Mouse (Mus musculus) neural tube, embryonic 15.5 days (tissue): Measurements from ENCODE around the gene Myrfl. TPM values are rescaled to one million over a fixed set of nuclear protein-coding genes. Genes with fewer than 3 reads are reported as not detected.

Experiments
- ATAC-seq: fragments of 200-750 bp; cut with Nextera tagmentation; 2 replicates; pipeline ENCODE4 v1.8.0; 2017; ENCODE audit warnings: mild to moderate bottlenecking, moderate TSS enrichment, moderate library complexity; ENCODE audit not compliant: low FRiP score
- H3K27ac ChIP-seq: fragments of 300-500 bp; sonication (generic); replicated peaks from 2 replicates; pipeline ENCODE4 v1.5.1; 2015; ENCODE audit warnings: mild to moderate bottlenecking, inconsistent platforms
- H3K27me3 ChIP-seq: fragments of 300-500 bp; sonication (generic); replicated peaks from 2 replicates; pipeline ENCODE4 v1.6.1; 2015; ENCODE audit warnings: inconsistent platforms
- H3K36me3 ChIP-seq: fragments of 300-500 bp; sonication (generic); 2 replicates; pipeline ENCODE4 v1.6.1; 2015; ENCODE audit warnings: inconsistent platforms
- H3K4me1 ChIP-seq: fragments of 300-500 bp; sonication (generic); 2 replicates; pipeline ENCODE4 v1.6.1; 2015; ENCODE audit warnings: inconsistent platforms
- H3K4me2 ChIP-seq: fragments of 300-500 bp; sonication (generic); 2 replicates; pipeline ENCODE4 v1.6.1; 2015; ENCODE audit warnings: inconsistent platforms, mild to moderate bottlenecking, moderate library complexity
- H3K4me3 ChIP-seq: fragments of 300-500 bp; sonication (generic); replicated peaks from 2 replicates; pipeline ENCODE4 v1.5.1; 2015; ENCODE audit warnings: mild to moderate bottlenecking, inconsistent platforms
- H3K9ac ChIP-seq: fragments of 300-500 bp; sonication (generic); replicated peaks from 2 replicates; pipeline ENCODE4 v1.6.1; 2015; ENCODE audit warnings: mild to moderate bottlenecking, inconsistent platforms
- H3K9me3 ChIP-seq: fragments of 300-500 bp; sonication (generic); replicated peaks from 2 replicates; pipeline ENCODE4 v1.6.1; 2016; ENCODE audit warnings: inconsistent platforms
- WGBS: fragments of 180-500 bp; shearing (Covaris S2); methylation state at CpG from one replicate; pipeline ENCODE4 v1.1.7; 2015; ENCODE audit warnings: mixed read lengths; 5-methylcytosine and 5-hydroxymethylcytosine counted together
- polyA plus RNA-seq: library from polyadenylated mRNA; unstranded; fragments of >200 nt; fragmentation: Nextera tagmentation; extraction: Ambion mirVana; gene quantifications from 2 replicates; pipeline ENCODE4 v1.2.1, GENCODE M21; 2015

Gene Myrfl
- polyA plus RNA-seq, 1 experiment from 2014 or later, result not detected

GRCm38 (mm10) chr10:116923651-116924495 is 27.2 kb upstream of the Myrfl start:
- Histone ChIP-seq H3K4me2 (no peak overlapping the region), H3K27ac (no peak overlapping the region), H3K36me3 (peaks cover 44% of the 10 kb centered on the region), H3K9me3 (no peaks in the 10 kb centered on the region), H3K27me3 (no peaks in the 10 kb centered on the region), H3K4me1 (no peaks in the 10 kb centered on the region), H3K4me3 (no peak overlapping the region), H3K9ac (no peak overlapping the region)
- WGBS, result 93% methylated on average over 19 of the region's 19 CpGs
- no peak for ATAC-seq

DNA sequence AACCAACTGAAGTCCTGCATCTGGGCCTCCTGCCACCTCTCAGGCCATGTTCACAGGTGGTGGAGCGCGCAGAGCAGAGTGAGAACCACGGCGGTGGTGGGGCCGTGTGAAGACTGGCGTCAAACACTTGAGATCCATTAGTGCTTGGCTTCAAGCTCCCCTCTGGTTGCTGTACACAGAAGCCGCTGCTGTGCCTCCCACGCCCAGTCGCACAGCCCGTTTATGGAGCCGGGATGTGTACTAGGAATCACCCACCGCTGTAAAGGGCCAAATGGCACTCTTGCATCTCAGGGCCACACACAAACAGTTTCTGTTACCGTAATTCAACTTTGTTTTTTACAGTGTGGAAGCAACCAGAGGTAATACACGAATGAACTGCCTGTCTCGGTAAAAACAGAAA is 25.4 kb upstream of the Myrfl start:
- no peak for ATAC-seq
- Histone ChIP-seq H3K36me3 (peaks cover 45% of the 10 kb centered on the region), H3K4me2 (no peak overlapping the region), H3K9me3 (no peaks in the 10 kb centered on the region), H3K9ac (no peak overlapping the region), H3K27me3 (no peaks in the 10 kb centered on the region), H3K4me1 (no peaks in the 10 kb centered on the region), H3K27ac (no peak overlapping the region), H3K4me3 (no peak overlapping the region)
- 90% methylated on average over 15 of the region's 15 CpGs for WGBS

DNA sequence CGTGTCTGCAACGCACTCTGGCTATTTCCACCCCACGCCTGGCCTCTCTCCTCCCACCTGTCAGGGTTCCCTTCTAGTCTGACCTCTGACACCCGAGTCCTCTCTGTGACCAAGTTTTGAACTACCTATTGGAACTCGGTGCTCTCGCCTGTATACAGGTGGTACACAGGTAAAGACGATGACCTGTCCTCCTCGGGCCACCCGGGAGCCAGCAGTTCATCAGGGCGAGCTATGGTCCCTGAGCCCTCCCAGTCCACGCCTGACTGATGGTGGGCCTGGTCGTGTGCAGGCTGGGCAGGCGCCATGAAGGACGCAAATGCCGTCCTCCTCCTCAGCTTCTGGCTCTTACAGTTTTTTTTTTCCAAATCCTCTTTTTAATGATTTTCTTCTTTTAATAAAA is 24.7 kb upstream of the Myrfl start:
- Histone ChIP-seq H3K27me3 (no peaks in the 10 kb centered on the region), H3K9me3 (no peaks in the 10 kb centered on the region), H3K4me1 (no peaks in the 10 kb centered on the region), H3K9ac (no peak overlapping the region), H3K36me3 (peaks cover 37% of the 10 kb centered on the region), H3K4me3 (no peak overlapping the region), H3K4me2 (no peak overlapping the region), H3K27ac (no peak overlapping the region)
- 92% methylated on average over 15 of the region's 15 CpGs for WGBS
- no peak for ATAC-seq

- Histone ChIP-seq H3K4me1 (no peaks in the 10 kb centered on the region), H3K4me3 (no peak overlapping the region), H3K4me2 (no peak overlapping the region), H3K27me3 (no peaks in the 10 kb centered on the region), H3K9ac (no peak overlapping the region), H3K27ac (no peak overlapping the region), H3K9me3 (no peaks in the 10 kb centered on the region), H3K36me3 (peaks cover 31% of the 10 kb centered on the region)
- ATAC-seq, result no peak
- WGBS, result 96% methylated on average over 8 of the region's 8 CpGs
Observed at GRCm38 (mm10) chr10:116920641-116921040, 23.9 kb upstream of the Myrfl start.

- WGBS, result 87% methylated on average over 25 of the region's 25 CpGs
- H3K4me1 ChIP-seq, result no peaks in the 10 kb centered on the region
- no peak overlapping the region for H3K27ac ChIP-seq
- no peak overlapping the region for H3K4me3 ChIP-seq
- H3K9me3 ChIP-seq, result no peaks in the 10 kb centered on the region
- H3K36me3 ChIP-seq, result peaks cover 30% of the 10 kb centered on the region
- H3K4me2 ChIP-seq, result no peak overlapping the region
- no peak for ATAC-seq
- H3K27me3 ChIP-seq, result no peaks in the 10 kb centered on the region
- H3K9ac ChIP-seq, result no peak overlapping the region
Observed at GRCm38 (mm10) chr10:116919368-116920317, 22.9 kb upstream of the Myrfl start.

DNA sequence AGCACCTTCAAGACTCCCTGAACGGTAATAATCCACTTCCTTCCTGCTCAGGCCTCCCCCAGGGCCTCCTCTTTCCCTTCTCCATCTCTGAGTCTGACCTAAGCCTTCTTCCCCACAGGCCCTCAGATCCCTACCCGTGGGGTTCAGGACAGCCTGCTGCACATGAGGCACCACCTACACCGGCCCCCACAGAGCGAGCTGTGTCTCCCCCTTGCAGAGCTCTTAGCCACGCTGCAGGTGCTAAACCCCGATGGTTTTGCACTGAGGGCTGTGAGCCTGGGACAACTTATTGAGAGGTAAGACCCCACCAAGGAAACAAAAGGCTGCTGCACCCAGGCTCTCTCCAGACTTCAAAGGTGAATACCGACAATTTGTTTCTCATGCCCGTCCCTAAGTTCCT is 19.9 kb upstream of the Myrfl start:
- H3K27me3 ChIP-seq, result no peaks in the 10 kb centered on the region
- 86% methylated on average over 8 of the region's 8 CpGs for WGBS
- H3K27ac ChIP-seq, result no peak overlapping the region
- no peak overlapping the region for H3K4me2 ChIP-seq
- H3K4me1 ChIP-seq, result no peaks in the 10 kb centered on the region
- no peak overlapping the region for H3K4me3 ChIP-seq
- H3K36me3 ChIP-seq, result peaks cover 31% of the 10 kb centered on the region
- no peak for ATAC-seq
- no peaks in the 10 kb centered on the region for H3K9me3 ChIP-seq
- no peak overlapping the region for H3K9ac ChIP-seq

GRCm38 (mm10) chr10:116915286-116915685 is 18.6 kb upstream of the Myrfl start:
- 95% methylated on average over 8 of the region's 8 CpGs for WGBS
- H3K36me3 ChIP-seq, result peaks cover 41% of the 10 kb centered on the region

DNA sequence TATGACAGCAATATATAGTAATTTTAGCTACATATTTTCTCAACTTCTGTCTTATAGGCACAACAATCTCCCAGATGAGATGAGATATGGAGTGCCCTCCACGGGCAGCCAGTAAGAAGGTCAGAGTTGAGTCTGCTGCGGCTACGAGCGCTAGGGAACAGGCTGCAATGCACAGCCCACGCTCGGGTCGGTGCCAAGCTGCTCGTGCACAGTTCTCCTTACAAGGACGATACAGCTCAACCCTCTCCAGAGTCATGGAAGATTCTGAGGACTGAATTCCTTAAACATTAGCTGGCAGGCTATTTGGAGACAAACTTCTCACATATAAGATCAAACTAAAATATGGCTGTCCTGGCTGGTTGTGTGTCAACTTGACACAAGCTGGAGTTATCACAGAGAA is 17.9 kb upstream of the Myrfl start:
- peaks cover 48% of the 10 kb centered on the region for H3K36me3 ChIP-seq
- 90% methylated on average over 9 of the region's 9 CpGs for WGBS

More at GRCm38 (mm10) chr10:116915286-116915685, 18.6 kb upstream of the Myrfl start:
- Histone ChIP-seq H3K9me3 (no peaks in the 10 kb centered on the region), H3K4me2 (no peak overlapping the region), H3K4me3 (no peak overlapping the region), H3K27ac (no peak overlapping the region), H3K27me3 (no peaks in the 10 kb centered on the region), H3K4me1 (no peaks in the 10 kb centered on the region), H3K9ac (no peak overlapping the region)
- ATAC-seq, result no peak

DNA sequence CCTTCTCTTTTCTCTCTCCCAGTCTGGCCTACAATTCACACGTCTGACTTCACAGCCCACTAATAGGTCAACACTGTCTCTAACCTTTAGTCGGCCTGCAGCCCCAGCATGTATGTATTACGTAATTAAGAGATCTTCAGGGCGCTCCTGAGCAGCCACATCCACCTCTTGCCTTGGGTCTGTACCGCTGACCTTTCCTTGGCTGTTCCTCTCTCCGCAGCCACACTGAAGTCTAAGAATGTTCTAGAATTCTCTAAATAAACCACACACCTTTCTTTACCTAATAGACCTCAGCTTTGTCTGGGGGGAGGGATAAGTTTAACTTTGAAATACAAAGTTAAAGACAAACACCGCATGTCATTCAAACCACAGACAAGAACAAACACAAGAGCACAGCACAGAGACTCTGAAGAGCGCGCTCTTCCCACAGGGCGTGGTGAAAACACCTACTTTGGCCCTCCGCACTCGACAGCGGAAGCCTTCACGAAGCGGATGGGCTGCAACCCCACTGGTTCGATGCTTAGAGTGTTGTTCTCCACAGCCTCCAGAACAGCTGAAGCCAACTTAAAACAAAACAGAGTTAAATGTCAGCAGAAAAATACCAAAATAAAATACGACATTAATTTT is 17.0 kb upstream of the Myrfl start:
- peaks cover 56% of the 10 kb centered on the region for H3K36me3 ChIP-seq
- ATAC-seq, result no peak
- no peaks in the 10 kb centered on the region for H3K4me1 ChIP-seq
- no peaks in the 10 kb centered on the region for H3K27me3 ChIP-seq
- no peaks in the 10 kb centered on the region for H3K9me3 ChIP-seq
- H3K9ac ChIP-seq, result no peak overlapping the region
- H3K4me2 ChIP-seq, result no peak overlapping the region
- WGBS, result 93% methylated on average over 17 of the region's 17 CpGs
- H3K27ac ChIP-seq, result no peak overlapping the region
- H3K4me3 ChIP-seq, result no peak overlapping the region

More for the DNA sequence above, 17.9 kb upstream of the Myrfl start:
- H3K27me3 ChIP-seq, result no peaks in the 10 kb centered on the region
- no peak overlapping the region for H3K4me2 ChIP-seq
- H3K4me1 ChIP-seq, result no peaks in the 10 kb centered on the region
- H3K4me3 ChIP-seq, result no peak overlapping the region
- H3K9ac ChIP-seq, result no peak overlapping the region
- H3K27ac ChIP-seq, result no peak overlapping the region
- no peaks in the 10 kb centered on the region for H3K9me3 ChIP-seq
- ATAC-seq, result no peak

- no peak overlapping the region for H3K9ac ChIP-seq
- H3K36me3 ChIP-seq, result peaks cover 58% of the 10 kb centered on the region
Observed at GRCm38 (mm10) chr10:116912850-116913249, 16.1 kb upstream of the Myrfl start.

GRCm38 (mm10) chr10:116908901-116909642 is 12.4 kb upstream of the Myrfl start:
- no peaks in the 10 kb centered on the region for H3K4me1 ChIP-seq
- no peak overlapping the region for H3K9ac ChIP-seq
- no peak overlapping the region for H3K27ac ChIP-seq
- peaks cover 81% of the 10 kb centered on the region for H3K36me3 ChIP-seq
- no peak overlapping the region for H3K4me3 ChIP-seq
- H3K27me3 ChIP-seq, result no peaks in the 10 kb centered on the region
- ATAC-seq, result no peak
- 86% methylated on average over 15 of the region's 15 CpGs for WGBS
- no peaks in the 10 kb centered on the region for H3K9me3 ChIP-seq
- H3K4me2 ChIP-seq, result no peak overlapping the region

More at GRCm38 (mm10) chr10:116912850-116913249, 16.1 kb upstream of the Myrfl start:
- ATAC-seq, result no peak
- Histone ChIP-seq H3K9me3 (no peaks in the 10 kb centered on the region), H3K4me2 (no peak overlapping the region), H3K27ac (no peak overlapping the region), H3K27me3 (no peaks in the 10 kb centered on the region), H3K4me3 (no peak overlapping the region), H3K4me1 (no peaks in the 10 kb centered on the region)
- WGBS, result 94% methylated on average over 9 of the region's 9 CpGs
